Mouse (Mus musculus) cortical plate, adult 2 months (tissue): ENCODE results near the gene Gopc. TPM values are rescaled to one million over a fixed set of nuclear protein-coding genes. Genes with fewer than 3 reads are reported as not detected.

Experiments used
- H3K27ac ChIP-seq: fragments of 200-500 bp; 2 replicates; pipeline ENCODE4 v1.5.1; 2012; ENCODE audit warnings: low read length, control low read depth, inconsistent platforms; ENCODE audit not compliant: insufficient read depth
- H3K4me1 ChIP-seq: fragments of 200-500 bp; 2 replicates; pipeline ENCODE4 v1.6.1; 2011; ENCODE audit warnings: low read length; ENCODE audit not compliant: control insufficient read depth, insufficient read depth
- H3K4me3 ChIP-seq: fragments of 200-500 bp; 2 replicates; pipeline ENCODE4 v1.5.1; 2011; ENCODE audit warnings: mild to moderate bottlenecking, low read length, control low read depth; ENCODE audit not compliant: insufficient read depth
- CTCF ChIP-seq: fragments of 200-500 bp; IDR thresholded peaks from 2 replicates; pipeline ENCODE4 v1.5.1; 2011; ENCODE audit warnings: mild to moderate bottlenecking, control low read depth, low read length; ENCODE audit not compliant: insufficient read depth; ENCODE audit errors: extremely low read depth
- POLR2A ChIP-seq: fragments of 200-500 bp; IDR thresholded peaks from 2 replicates; pipeline ENCODE4 v1.6.1; 2011; ENCODE audit warnings: mild to moderate bottlenecking, low read length, control low read depth; ENCODE audit not compliant: insufficient read depth; ENCODE audit errors: extremely low read depth
- polyA plus RNA-seq: library from polyadenylated mRNA; depleted of rRNA; stranded (reverse); fragments of >200 nt; gene quantifications from 2 replicates; pipeline ENCODE4 v1.2.3, GENCODE M21; 2012

The Gopc gene
- polyA plus RNA-seq, 1 experiment: 22.8 TPM

DNA sequence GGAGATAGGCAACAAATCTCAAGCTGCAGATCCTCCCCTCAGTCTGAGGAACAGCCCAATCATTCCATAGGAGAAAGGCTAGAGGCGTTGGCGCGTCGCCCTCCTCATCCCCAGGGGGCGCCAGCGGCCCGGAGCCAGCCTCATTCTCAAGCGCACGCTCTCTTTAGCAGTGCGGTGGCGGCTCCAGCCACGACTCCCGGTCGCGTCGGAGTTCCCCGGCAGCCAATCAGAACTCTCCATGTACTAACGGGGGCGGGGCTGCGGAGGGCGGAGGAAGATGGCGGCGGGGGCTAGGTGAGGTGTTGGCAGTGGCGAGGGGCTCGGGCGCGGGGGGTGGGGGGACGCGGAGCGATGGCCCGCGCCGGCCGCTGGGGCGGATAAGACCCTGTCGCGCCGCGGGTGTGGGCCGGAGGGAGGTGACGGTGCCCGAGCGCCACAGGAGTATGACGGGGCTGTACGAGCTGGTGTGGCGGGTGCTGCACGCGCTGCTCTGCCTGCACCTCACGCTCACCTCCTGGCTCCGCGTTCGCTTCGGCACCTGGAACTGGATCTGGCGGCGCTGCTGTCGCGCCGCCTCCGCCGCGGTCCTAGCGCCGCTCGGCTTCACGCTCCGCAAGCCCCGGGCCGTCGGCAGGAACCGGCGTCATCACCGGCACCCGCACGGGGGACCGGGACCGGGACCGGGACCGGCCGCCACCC lies 35.5 kb upstream of the Gopc start, which contains the start of gene Nus1:
Gene Nus1 (plus strand): TSS at position 249 of the 699 bp plus-strand sequence.
- TF ChIP-seq POLR2A (0 out of 2 replicates have a peak, but pooled peaks have one; percentile 32), CTCF (peak; percentile 67)
- H3K4me1 ChIP-seq: peaks cover 9% of the 10 kb centered on the region

DNA sequence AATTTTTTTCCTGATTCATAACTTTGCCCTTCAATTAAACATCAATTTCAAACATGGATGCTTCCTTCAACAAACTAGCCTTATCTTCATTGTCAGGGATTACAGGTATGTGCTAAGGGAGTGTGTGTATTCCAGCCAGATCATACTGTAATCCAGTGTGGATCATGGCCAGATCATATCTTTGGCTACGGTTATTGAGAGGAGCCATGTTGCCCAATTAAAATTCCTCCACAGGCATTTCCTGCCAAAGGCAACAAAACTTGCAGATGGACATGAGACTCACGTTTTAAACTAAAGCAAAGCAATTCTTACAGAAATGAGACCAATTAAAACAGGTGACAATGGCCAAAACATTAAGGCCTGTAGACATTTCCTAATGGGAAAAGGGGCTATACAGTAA lies 34.5 kb upstream of the Gopc start:
- peaks cover 7% of the 10 kb centered on the region; the same call in 1 of the 2 replicates for H3K4me1 ChIP-seq
- TF ChIP-seq CTCF: no peak
- no peak for TF ChIP-seq POLR2A
- H3K4me3 ChIP-seq: no peak overlapping the region
- H3K27ac ChIP-seq: no peak overlapping the region

More for the DNA sequence above, 35.5 kb upstream of the Gopc start, which contains the start of gene Nus1:
- peak within 1 kb of the TSS; percentile 85 for H3K27ac ChIP-seq
- peak within 1 kb of the TSS; percentile 90 for H3K4me3 ChIP-seq

DNA sequence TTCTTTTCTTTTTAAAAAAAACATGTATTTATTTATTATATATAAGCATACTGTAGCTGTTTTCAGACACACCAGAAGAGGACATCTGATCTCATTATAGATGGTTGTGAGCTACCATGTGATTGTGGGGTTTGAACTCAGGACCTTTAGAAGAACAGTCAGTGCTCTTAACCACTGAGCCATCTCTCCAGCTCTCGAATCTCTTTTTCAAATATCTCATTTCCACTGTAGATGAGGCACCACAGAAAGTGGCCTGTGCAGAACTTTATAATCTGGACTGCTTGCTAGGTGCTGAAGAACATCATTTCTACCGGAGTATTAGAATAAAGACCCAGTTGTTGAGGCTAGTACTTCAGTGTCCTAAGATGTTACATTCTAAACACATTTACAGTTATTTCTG lies 33.1 kb upstream of the Gopc start:
- Histone ChIP-seq H3K27ac (no peak overlapping the region), H3K4me3 (no peak overlapping the region), H3K4me1 (peaks cover 6% of the 10 kb centered on the region; the same call in 1 of the 2 replicates)
- TF ChIP-seq POLR2A (no peak), CTCF (no peak)

DNA sequence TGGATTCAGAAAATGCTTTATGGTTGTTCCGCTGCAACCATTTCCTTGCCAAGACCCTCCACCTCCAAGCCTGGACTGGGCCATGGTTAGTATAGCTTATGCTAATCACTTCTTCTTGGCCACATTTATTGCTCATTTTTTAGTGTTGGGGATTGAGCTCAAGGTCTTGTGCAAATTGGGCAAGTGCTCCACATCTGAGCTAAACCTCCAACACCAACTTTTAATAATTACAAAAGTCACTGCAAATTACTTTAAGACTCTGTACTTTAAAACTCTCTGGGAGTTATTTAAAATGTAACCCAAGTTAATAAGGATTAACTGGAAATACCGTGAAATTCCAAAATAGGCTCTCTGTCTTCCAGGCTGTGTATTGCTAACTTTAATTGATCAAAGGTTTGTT lies 25.6 kb upstream of the Gopc start:
- Histone ChIP-seq H3K4me1 (no peaks in the 10 kb centered on the region), H3K27ac (no peak overlapping the region), H3K4me3 (no peak overlapping the region)
- TF ChIP-seq CTCF (no peak), POLR2A (no peak)

DNA sequence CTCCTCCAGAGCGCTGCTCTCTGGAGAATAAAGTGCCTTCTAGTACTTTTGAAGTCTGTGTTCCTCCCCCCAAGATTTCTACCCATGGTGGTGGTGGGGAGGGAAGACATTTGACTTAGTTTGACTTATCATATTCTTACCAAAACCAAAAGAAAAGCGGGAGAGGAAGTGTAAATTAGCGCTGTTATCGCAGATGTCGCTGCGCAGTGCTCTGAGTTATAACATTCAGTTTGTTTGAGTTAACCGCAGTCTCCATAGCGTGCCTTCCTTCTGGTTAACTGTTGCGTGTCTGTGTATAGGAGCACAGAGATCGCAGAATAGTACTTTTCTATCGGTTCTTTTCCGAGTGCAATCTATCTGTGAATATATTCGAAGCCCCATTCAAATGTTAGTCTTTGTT lies 23.2 kb upstream of the Gopc start:
- no peak overlapping the region for H3K27ac ChIP-seq

DNA sequence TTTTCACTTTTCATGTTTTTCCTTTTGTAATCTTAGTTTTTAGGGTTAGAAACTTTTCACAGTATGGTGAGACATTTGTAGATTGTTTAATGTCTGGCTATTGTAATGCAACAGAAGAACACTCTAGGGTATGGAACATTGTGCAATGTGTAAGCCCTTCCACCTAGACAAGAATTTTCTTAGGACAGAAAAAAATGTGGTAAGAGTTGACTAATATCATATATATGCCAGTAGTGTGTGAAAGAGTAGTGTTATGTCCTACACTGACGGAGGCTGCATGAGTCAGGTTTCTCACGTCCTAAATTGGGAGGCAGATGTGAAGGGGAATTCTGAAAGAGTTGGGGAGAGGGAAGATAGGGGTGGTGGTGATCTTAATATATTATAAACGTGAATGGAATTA lies 17.8 kb upstream of the Gopc start:
- H3K4me1 ChIP-seq: no peaks in the 10 kb centered on the region
- TF ChIP-seq CTCF: no peak
- TF ChIP-seq POLR2A: no peak
- H3K4me3 ChIP-seq: no peak overlapping the region
- no peak overlapping the region for H3K27ac ChIP-seq

More for the DNA sequence above, 23.2 kb upstream of the Gopc start:
- no peak overlapping the region for H3K4me3 ChIP-seq
- no peaks in the 10 kb centered on the region for H3K4me1 ChIP-seq
- TF ChIP-seq CTCF (no peak), POLR2A (no peak)

DNA sequence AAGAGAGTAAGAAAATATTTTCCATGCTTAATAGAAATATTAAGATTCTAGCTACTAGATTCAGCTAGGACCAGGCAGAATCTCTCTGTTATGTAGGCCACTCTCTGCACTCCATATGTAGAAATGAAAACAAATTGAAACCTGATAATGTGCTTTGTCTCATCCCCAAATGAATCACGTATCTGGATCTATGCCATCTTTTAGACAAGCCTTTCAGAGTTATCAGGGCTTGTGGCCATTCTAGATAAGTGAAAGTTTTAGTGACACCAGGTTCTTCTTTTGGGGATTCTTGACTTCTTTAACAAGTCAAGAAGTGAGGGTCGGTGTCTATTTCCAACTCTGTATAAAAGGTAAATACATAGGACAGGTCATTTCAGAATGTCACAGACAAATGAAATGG lies 16.8 kb upstream of the Gopc start:
- H3K4me3 ChIP-seq: no peak overlapping the region
- H3K27ac ChIP-seq: no peak overlapping the region
- TF ChIP-seq POLR2A: no peak
- no peak for TF ChIP-seq CTCF
- no peaks in the 10 kb centered on the region for H3K4me1 ChIP-seq

DNA sequence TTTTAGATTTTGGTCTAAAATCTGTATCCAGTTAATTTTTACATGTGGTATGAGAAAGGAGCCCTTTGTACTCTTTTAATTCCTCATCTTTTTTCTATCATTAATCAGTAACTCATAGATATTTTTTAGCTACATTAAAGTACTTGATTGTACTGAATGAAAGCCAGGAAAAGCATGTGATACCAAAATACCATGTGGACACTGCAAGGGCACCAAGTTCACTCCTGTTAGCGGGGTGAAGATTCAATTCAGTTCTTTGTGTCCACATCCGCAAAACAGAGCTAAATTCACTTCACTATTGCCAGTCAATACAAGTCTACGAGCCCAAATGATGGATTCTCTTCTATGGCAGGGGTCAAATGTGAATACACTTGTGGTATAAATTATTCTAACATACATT lies 14.7 kb upstream of the Gopc start:
- H3K4me1 ChIP-seq: no peaks in the 10 kb centered on the region
- H3K27ac ChIP-seq: no peak overlapping the region
- TF ChIP-seq CTCF (no peak), POLR2A (no peak)
- no peak overlapping the region for H3K4me3 ChIP-seq

DNA sequence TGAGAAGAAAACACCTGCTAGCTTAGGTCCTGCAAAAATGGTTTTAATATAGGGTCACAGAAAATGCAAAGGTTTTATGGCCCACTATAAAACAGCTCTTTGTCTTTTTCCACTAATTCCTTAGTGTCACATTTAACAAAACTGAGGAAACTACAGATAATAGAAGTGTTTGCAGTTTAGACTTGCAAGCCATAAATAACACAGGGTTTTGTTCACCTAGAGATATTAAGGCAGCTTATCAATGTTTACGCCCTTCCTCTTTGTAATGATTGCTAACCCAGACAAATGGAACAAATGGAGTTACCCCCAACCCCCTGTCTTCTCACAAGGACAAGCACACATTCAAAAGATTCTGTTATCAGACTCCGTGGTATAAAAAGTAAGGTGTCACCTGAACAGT lies 9.3 kb upstream of the Gopc start:
- H3K27ac ChIP-seq: no peak overlapping the region
- no peaks in the 10 kb centered on the region for H3K4me1 ChIP-seq
- no peak overlapping the region for H3K4me3 ChIP-seq
- no peak for TF ChIP-seq CTCF
- no peak for TF ChIP-seq POLR2A

DNA sequence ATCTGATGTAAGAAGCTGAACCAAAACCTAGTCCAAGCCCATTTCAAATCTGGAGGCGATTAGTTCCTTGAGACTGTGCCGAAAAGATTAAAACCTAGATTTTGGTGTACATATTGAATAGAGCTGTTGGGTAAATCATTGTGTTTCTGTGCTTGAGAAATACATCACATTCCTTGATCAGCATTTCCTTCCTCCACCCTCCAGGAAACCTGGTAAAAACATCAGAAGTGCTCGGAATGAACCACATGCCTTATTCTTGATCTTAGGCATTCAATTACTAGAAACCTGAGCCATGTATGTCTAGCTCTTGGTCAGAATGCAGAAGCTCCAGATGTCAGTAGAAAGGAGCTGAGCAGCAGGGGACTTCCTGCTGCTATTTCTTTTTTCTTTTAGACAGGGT lies 7.5 kb upstream of the Gopc start:
- H3K4me3 ChIP-seq: no peak overlapping the region
- TF ChIP-seq POLR2A (no peak), CTCF (no peak)

More for the DNA sequence above, 7.5 kb upstream of the Gopc start:
- H3K4me1 ChIP-seq: no peaks in the 10 kb centered on the region
- no peak overlapping the region for H3K27ac ChIP-seq
